Mouse (Mus musculus) adrenal gland, adult (tissue): Measurements from ENCODE around the gene Tm2d1.
"Not testable (repeated sequence)": the region's sequence is repeated elsewhere in the genome, so short reads cannot be mapped to it uniquely, and the experiment has no call there.

ENCODE experiments used
- DNase-seq, 2 experiments: peaks; one replicate each; pipeline ENCODE4 v3.0.0; 2022 to 2023; ENCODE audit warnings: low spot score in 1 of 2; ENCODE audit not compliant: inconsistent age in 2 of 2

Tm2d1 gene

GRCm38 (mm10) chr4:98382716-98383424, at the start of gene Tm2d1:
Tm2d1 (minus strand) TSS chr4:98383306.
- peak; percentile 85 to 94 for DNase-seq

GRCm38 (mm10) chr4:98428371-98428770, 45.3 kb upstream of the Tm2d1 start:
- DNase-seq = no peak

DNA sequence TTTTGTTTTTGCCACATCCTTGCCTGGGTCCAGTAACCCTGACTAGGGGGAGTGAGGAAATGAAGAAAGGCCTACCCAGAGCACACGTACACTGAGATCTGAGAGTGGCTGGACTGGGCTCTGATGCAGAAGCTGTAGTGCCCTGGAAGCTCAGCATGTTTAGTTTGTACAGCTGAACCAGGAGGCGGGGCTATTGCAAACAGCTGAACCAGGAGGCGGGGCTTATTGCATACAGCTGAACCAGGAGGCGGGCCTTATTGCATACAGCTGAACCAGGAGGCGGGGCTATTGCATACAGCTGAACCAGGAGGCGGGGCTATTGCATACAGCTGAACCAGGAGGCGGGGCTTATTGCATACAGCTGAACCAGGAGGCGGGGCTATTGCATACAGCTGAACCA, 32.0 kb upstream of the Tm2d1 start:
- not testable (repeated sequence) for DNase-seq

DNA sequence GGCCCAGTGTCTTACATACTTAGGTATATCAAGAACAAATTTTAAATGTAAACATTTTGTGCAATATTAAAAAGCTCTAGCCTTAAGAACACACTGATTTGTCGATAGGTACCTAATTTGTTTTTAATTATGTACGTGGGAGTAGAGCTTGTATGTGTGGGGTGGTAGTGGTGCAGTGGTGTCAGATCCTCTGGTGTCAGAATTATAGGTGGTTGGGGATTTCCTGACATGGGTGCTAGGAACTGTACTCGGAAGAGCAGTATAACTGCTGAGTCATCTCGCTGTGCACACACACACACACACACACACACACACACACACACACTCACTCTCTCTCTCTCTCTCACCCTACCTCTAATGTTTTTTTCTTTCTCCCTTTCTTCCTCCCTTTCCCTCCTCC, 25.3 kb upstream of the Tm2d1 start:
- no peak for DNase-seq

GRCm38 (mm10) chr4:98404412-98404811, 21.3 kb upstream of the Tm2d1 start:
- no peak for DNase-seq

- DNase-seq = no peak
Observed at GRCm38 (mm10) chr4:98403492-98403891, 20.4 kb upstream of the Tm2d1 start.

DNA sequence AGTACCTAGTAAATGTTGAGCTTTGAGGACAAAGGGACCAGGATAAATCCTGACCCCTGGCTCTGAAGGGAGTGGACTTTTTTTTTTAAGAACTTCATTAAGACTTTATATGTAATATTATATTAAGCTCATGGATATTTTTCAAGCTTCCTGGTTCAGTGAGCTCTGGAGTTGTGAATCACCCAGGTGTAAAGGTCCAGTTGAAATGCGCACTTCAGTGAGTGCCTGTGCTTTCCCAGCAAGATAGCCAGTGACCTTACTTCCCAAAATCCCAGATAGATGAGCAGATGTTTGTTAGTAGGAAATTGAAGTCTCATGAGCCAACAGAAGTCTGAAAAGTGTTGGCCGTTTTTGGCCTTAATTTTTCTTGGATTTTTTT, 18.5 kb upstream of the Tm2d1 start:
- DNase-seq = no peak

- DNase-seq = no peak
Observed at GRCm38 (mm10) chr4:98400926-98401583, 17.9 kb upstream of the Tm2d1 start.

- DNase-seq = peak; percentile 76 to 87
Observed at GRCm38 (mm10) chr4:98395690-98396437, 12.8 kb upstream of the Tm2d1 start, which contains the start of gene Patj. Patj (plus strand) TSS chr4:98395785.

GRCm38 (mm10) chr4:98395346-98395689, 12.2 kb upstream of the Tm2d1 start:
- no peak for DNase-seq

DNA sequence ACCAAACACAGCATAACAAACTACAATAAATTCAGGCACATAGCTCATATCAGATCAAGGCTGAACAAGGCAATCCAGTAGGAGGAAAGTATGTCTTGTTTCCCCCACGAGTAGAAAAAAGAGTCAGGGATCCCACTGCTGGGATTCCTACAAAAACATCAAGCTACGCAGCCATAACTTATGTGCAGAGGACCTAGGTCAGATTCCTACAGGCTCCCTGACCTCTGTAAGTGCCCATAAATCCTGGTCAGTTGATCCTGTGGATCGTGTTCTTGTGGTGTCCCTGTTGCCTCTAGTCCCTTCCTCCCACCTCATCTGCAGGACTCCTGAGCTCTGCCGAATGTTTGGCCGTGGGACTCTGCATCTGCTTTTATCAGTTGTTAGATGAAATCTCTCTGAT, 1.9 kb upstream of the Tm2d1 start:
- no peak for DNase-seq

DNA sequence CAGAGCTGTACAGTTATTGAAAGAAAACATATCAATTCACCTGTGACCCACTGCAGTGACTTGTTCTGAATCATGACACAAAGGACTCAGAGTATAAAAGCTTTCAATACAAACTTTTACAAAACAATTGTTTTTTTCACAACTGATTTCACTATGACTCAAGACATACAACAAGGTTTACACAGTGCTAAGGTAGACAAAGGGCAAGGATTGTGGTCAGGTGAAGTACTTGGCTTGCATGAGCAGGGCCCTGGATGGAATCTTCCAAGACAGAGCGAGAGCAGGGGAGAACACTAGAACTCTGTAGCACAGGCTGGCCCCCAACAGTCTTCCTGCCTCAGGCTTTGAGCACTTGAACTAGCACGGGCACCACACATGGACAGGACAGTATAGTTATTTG, 6.2 kb downstream of the Tm2d1 start:
- no peak for DNase-seq

DNA sequence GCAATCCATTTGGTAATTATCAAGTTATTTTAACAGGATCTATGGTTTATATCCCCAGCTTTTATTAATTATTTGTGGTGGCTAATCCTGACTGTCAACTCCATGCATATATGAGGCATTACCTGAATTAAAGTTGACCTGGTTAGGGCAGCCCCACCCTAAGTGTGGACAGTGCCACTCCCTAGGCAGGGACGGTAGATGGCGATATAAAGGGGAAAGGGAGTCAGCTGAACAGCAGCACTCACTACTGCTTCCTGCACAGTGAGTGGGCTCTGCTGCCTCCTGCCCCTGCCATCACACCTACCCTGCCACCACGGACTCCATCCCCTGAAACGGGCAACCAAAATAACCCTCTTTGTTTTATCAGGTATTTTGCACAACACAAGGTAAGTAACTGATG, 7.7 kb downstream of the Tm2d1 start:
- no peak for DNase-seq

DNA sequence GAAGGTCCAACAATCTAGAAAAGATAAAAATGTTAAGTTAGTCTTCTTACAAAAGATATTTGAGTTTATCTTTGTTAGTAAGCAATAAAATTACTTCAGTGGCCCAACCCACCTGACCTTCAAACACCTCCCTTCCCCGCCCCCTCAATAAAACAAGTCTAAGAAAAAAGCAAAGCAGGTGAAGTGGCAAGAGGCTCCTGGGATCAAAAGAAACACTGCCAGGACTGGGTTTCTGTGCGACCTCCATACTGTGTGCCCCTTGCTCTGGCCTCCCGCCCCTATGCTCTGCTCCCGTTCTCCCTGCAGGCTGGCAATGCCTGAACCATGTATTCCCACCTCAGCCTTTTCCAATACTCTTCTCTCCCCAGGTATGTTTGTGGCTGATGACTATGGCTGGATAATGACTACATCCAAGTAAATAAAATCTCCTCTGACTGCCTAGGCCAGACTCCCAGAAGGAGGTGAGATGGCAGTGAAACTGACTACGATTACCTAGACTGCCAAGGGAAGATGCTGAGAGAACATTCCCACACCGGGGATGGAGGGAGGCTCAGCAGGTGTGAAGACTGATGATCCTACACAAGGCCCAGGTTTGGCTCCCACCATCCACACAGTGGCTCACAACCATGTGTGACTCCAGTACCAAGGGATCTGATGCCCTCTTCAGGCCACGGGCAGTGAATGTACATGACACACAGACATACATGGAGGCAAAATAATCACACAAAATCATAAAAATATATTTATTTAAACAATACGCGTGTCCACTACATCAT, 24.9 kb downstream of the Tm2d1 start:
- no peak for DNase-seq

DNA sequence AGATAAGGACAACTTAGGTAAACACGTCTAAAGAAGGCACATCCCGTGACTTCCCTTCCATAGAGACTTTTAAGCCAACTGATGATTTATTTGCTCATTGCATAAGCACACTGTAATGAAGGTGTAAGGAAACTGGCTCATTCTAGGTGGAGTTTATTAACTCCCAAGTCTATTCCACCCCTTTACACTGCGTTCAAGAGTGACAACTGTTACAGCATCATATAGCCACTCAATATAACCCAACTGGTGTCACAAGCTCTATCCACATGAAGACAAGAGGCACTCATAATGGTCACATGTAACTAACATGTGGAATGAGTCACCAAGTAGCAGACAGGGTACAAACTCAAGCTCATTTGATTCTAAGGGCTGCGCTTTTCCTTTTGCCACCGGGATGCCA, 34.5 kb downstream of the Tm2d1 start:
- peak in 1 of 2 experiments; percentile 40 for DNase-seq

- no peak for DNase-seq
Observed at GRCm38 (mm10) chr4:98345783-98346182, 37.3 kb downstream of the Tm2d1 start.

- DNase-seq = no peak
Observed at GRCm38 (mm10) chr4:98339992-98340564, 43.0 kb downstream of the Tm2d1 start.

DNA sequence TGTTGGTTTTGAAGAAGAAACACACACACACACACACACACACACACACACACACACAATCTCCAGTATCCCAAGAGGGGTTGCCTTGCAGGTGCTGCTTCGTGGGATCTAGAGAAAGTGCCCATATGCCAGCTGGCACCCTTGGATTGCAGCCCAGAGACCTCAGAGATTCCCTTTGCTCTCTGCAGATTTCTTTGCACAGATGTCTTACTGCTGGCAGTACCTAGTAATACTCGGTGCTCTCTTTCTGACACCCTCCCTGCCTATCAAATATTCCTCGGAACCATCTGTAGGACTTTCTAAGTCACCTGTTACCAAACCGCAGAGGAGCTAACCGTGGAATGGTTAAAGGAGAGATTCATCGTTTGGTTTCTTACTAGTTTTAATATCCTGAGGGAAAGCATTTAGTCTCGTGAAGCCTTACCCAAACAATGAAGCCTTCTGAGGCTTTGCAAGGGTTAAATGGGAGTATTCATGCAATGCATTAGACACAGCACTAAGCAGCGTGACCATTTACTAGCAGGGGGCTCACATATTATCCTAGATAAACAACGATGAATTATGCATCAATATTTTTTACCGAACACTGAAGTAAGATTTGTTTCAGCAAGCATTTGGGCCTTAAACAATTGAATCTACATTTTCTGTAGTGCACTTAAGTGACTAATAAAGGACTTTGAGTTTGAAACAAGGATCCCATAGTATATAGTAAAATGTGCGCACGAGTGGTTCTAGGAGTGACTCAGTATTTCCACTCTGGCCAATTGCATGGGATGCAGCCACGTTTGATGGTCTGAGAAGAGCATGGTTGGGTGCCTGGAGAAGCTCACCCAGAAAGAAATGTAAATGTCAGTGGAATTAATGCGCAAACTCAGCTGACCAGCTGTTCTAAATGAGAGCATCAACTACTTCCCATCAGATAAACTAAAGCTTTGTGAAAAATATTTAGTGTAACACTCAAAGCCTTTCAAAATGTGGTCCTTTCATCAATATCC, 44.2 kb downstream of the Tm2d1 start:
- no peak for DNase-seq

- no peak for DNase-seq
Observed at GRCm38 (mm10) chr4:98337197-98337596, 45.9 kb downstream of the Tm2d1 start.

GRCm38 (mm10) chr4:98335726-98336125, 47.4 kb downstream of the Tm2d1 start:
- no peak for DNase-seq
